Mouse (Mus musculus): ENCODE results near the gene Timeless.

The Timeless gene

DNA sequence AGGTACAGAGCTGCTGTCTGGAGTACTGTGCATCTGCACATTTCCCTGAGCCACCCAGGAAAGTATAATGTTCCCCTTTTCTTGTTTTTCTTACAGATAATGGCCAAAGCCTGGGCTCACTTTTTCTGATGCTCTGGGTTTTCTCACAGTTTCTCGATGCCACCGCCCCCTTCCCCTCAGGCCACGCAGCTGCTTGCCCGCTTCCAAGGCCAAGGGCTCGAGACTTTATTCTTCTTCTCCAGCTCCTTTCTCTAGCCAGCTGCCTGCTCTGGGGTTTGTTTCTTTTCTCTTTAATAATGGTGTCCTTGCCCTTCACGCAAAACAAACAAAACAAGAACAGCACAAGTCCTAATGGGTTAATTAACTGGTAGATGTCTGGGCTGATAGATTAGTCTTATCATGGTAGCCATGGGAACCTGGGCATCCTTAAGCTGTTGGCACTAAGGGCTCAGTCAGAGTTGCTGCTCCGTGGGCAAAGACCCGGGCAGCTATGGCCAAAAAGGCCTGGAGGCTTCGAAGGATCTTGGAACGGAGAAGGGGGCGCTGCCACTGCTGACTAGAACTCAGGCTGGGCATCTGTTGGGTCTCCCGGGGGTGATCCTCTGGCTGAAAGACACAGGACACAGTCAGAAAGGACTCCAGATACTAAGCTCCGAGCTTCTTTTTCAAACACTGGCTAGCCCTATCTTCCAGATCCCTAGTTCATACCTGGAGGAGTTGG is 64.7 kb downstream of the Timeless start:
- no peak for DNase-seq (ENCODE audit: low spot score)

DNA sequence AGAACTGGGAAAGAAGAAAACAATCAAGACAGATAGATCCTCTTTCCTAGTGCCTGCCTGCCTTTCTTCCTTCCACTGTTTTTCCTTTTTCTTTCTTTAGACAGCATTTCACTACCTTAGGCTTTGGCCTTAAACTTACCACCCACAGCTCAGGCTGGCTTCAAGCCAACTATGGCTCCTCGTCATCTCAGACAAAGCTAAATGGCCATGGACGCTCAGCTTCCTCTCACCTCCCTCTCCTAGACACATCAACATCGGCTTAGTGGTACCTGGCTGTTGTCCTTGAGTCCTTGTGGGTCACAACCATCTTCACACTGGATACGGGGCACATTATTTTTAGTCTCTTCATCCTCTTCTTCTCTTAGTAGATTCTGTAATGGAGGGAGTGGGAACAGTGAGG is 65.4 kb downstream of the Timeless start:
- DNase-seq (ENCODE audit: low spot score): no peak

DNA sequence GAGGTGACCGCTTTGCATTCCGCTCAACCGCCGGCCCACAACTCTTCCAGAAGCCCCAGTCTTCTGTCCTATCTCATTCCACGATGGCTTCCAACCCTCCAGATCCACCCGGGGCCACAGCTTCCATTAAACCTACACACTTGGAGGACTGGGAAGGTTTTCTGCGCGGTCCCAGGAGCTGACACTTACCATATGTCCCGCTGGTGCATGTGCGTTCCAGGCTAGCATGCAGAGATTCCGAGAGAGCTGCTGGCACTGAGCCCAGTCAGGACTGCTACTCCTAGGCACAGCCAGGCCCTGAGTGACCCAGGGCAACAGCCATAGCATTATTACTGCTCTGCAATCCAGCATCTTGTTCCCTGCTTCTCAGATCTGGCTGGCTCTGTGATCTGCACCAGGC is 65.8 kb downstream of the Timeless start:
- DNase-seq (ENCODE audit: low spot score): no peak

DNA sequence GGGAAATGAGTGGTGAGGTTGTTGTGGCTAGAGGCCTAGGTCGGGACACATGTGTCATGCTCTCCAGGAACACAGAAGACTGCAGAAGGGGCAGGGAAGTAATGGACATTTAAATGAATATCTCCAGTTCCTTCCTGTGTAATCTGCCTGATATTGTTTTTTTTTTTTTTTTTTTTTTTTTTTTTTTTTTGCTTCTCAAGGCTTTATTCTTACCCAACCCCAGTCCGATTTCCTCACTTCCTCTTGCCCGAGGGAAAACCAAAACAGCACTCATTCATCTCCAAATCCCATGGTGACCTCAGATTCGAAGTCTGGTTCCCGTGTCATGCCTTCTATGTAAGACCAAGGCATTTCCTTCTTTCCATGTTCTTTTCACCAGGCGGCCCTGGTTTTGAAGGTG is 66.4 kb downstream of the Timeless start:
- no peak for DNase-seq (ENCODE audit: low spot score)

DNA sequence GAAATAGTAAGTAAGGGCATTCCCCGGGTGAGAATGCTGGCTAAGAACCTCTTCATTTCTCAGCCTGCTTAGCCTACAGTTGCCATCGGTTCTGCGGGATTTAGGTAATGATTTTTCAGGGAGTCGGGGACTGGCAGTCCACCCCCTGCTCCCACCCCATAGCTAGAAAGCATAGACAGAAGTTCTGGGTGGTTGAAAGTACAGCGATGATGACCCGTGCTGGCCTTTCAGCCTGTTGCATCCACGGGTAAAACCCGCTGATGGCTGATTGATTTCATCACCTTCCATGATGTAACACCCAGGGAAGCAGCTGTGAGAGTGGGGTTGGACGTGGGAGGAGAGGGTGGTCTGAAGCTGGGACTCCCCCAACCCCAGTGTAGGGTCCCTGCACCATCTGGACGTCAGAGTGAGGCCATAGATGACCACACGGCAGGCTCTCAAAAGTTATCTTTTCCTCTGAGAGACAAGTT is 66.9 kb downstream of the Timeless start, which contains the start of gene Il23a:
Il23a (minus strand) TSS at position 51 of the 470 bp plus-strand sequence.
- no peak for DNase-seq (ENCODE audit: low spot score)

DNA sequence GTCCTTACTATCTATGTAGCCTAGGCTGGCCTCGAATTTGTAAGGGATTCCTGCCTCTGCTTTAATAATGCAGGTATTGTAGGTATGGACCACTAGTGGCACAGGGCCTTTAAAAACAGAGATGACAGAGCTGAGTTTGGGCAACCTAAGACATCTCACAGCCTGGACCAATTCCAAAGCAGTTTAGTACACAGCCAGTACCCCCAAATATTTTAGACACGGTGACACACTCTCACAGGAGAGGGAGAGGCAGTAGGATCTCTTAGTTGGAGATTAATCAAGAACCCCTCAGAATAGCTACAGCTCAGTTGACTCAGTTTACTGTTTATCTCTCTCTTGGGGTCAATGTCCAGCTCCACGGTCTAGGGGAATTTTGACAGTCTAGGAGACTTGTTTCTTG is 70.5 kb downstream of the Timeless start:
- DNase-seq (ENCODE audit: low spot score): no peak

All from urinary bladder, postnatal 14 days (tissue).